Mouse (Mus musculus) midbrain, embryonic 10.5 days (tissue): ENCODE measurements around the gene Gpr19. TPM values are rescaled to one million over a fixed set of nuclear protein-coding genes. Genes with fewer than 3 reads are reported as not detected.

Experiments
- DNase-seq: peaks from one replicate; pipeline ENCODE4 v3.0.0-alpha.2; 2017; ENCODE audit warnings: low spot score
- H3K27ac ChIP-seq: fragments of 300-500 bp; sonication (generic); replicated peaks from 2 replicates; pipeline ENCODE4 v1.5.1; 2016; ENCODE audit warnings: mild to moderate bottlenecking
- H3K27me3 ChIP-seq: fragments of 300-500 bp; sonication (generic); 2 replicates; pipeline ENCODE4 v1.6.1; 2016; ENCODE audit warnings: low read depth, mild to moderate bottlenecking; ENCODE audit not compliant: poor library complexity, severe bottlenecking
- H3K36me3 ChIP-seq: fragments of 300-500 bp; sonication (generic); 2 replicates; pipeline ENCODE4 v1.6.1; 2016; ENCODE audit warnings: mild to moderate bottlenecking, moderate library complexity
- H3K4me1 ChIP-seq: fragments of 300-500 bp; sonication (generic); 2 replicates; pipeline ENCODE4 v1.6.1; 2016
- H3K4me3 ChIP-seq: fragments of 300-500 bp; sonication (generic); 2 replicates; pipeline ENCODE4 v1.5.1; 2016; ENCODE audit warnings: mild to moderate bottlenecking, moderate library complexity
- H3K9me3 ChIP-seq: fragments of 300-500 bp; sonication (generic); replicated peaks from 2 replicates; pipeline ENCODE4 v1.6.1; 2016; ENCODE audit warnings: mild to moderate bottlenecking
- WGBS: fragments of 180-500 bp; shearing (Covaris S2); methylation state at CpG from one replicate; pipeline ENCODE4 v1.1.7; 2016; 5-methylcytosine and 5-hydroxymethylcytosine counted together
- polyA plus RNA-seq: library from polyadenylated mRNA; unstranded; fragments of >200 nt; fragmentation: Nextera tagmentation; extraction: Ambion mirVana; gene quantifications from 2 replicates; pipeline ENCODE4 v1.2.1, GENCODE M21; 2016

Gpr19 gene
- polyA plus RNA-seq, 1 experiment from 2014 or later: 32.3 TPM

GRCm38 (mm10) chr6:134928889-134929310 is 30.5 kb upstream of the Gpr19 start:
- Histone ChIP-seq H3K27ac (peak overlapping the region; percentile 95), H3K4me1 (peaks cover 72% of the 10 kb centered on the region), H3K4me3 (peak overlapping the region; percentile 74), H3K9me3 (no peaks in the 10 kb centered on the region), H3K36me3 (peaks cover 16% of the 10 kb centered on the region), H3K27me3 (no peaks in the 10 kb centered on the region)
- 0% methylated on average over 15 of the region's 15 CpGs for WGBS
- DNase-seq: peak; percentile 62

- Histone ChIP-seq H3K4me1 (peaks cover 78% of the 10 kb centered on the region), H3K4me3 (peak overlapping the region; percentile 74), H3K36me3 (peaks cover 16% of the 10 kb centered on the region), H3K27ac (peak overlapping the region; percentile 95), H3K27me3 (no peaks in the 10 kb centered on the region), H3K9me3 (no peaks in the 10 kb centered on the region)
- DNase-seq: peak; percentile 94
- WGBS: under 1% methylated on average over 63 of the region's 63 CpGs
Observed at GRCm38 (mm10) chr6:134928096-134928888, 29.9 kb upstream of the Gpr19 start.

GRCm38 (mm10) chr6:134927595-134928095 is 29.3 kb upstream of the Gpr19 start:
- peak overlapping the region; percentile 95 for H3K27ac ChIP-seq

GRCm38 (mm10) chr6:134926803-134927594 is 28.6 kb upstream of the Gpr19 start:
- peak overlapping the region; percentile 74 for H3K4me3 ChIP-seq
- under 1% methylated on average over 63 of the region's 63 CpGs for WGBS
- H3K4me1 ChIP-seq: peaks cover 84% of the 10 kb centered on the region
- peak overlapping the region; percentile 95 for H3K27ac ChIP-seq
- H3K36me3 ChIP-seq: peaks cover 29% of the 10 kb centered on the region
- no peaks in the 10 kb centered on the region for H3K27me3 ChIP-seq
- DNase-seq: peak; percentile 83
- H3K9me3 ChIP-seq: no peaks in the 10 kb centered on the region

More at GRCm38 (mm10) chr6:134927595-134928095, 29.3 kb upstream of the Gpr19 start:
- no peak for DNase-seq
- peaks cover 80% of the 10 kb centered on the region for H3K4me1 ChIP-seq
- under 1% methylated on average over 13 of the region's 13 CpGs for WGBS
- no peaks in the 10 kb centered on the region for H3K27me3 ChIP-seq
- no peaks in the 10 kb centered on the region for H3K9me3 ChIP-seq
- peak overlapping the region; percentile 74 for H3K4me3 ChIP-seq
- H3K36me3 ChIP-seq: peaks cover 23% of the 10 kb centered on the region

DNA sequence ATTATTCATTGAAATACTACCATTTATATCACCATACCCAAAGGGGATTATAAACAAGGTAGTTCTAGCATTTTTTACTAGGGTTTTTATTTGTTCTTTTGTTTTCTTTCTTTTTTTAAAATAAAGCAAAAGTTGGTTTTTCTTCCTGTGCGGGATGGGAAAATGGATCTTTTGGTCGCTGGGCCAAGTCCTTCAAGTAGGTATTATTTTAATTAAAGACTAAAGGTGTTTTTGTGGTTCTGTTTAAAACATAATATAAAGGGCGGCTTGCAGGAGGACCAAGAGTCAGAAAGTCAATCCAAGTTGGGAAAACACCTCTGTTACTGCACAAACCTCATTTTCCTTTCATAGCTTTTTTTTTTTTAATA is 27.9 kb upstream of the Gpr19 start:
- WGBS: 7% methylated on average over 3 of the region's 3 CpGs
- peaks cover 86% of the 10 kb centered on the region for H3K4me1 ChIP-seq

DNA sequence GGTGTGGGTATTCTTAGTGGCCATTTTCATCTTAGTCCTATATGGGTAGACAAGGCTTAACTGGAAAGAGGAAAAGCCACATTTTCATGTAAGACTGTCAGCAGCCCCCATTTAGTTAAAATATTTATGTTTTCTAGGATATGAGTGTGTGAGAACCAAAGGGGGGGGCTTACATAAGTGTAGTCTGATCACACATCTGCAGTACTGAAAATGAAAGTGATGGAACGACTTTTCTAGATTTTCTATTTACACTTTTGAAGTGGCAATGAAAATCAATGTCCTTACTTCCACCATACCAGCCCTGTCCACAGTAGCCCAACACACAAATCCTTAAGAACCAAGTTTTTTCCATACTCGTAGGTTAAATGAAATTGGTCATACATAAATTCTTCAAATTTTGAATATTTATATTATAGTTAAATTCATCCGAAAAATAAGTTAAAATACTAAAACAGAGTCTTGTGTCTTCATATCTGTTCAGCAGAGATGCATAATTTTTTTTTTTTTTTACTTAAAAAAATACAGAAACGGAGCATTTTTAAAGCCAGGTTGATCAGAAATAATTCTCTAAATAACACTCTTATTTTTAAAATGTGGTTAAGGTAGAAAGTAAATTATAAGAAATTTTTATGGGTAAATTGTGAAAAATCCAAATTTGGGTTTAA is 27.4 kb upstream of the Gpr19 start:
- H3K27me3 ChIP-seq: no peaks in the 10 kb centered on the region
- WGBS: 75% methylated on average over 4 of the region's 4 CpGs

More for the DNA sequence above, 27.9 kb upstream of the Gpr19 start:
- H3K4me3 ChIP-seq: peak overlapping the region; percentile 74
- no peak for DNase-seq
- H3K27ac ChIP-seq: peak overlapping the region; percentile 95
- H3K27me3 ChIP-seq: no peaks in the 10 kb centered on the region
- H3K9me3 ChIP-seq: no peaks in the 10 kb centered on the region
- H3K36me3 ChIP-seq: peaks cover 30% of the 10 kb centered on the region

GRCm38 (mm10) chr6:134924262-134924661 is 25.9 kb upstream of the Gpr19 start:
- H3K27ac ChIP-seq: no peak overlapping the region
- peak overlapping the region; percentile 81; the same call in 1 of the 2 replicates for H3K4me3 ChIP-seq
- no peak for DNase-seq
- WGBS: 85% methylated on average over 3 of the region's 3 CpGs
- no peaks in the 10 kb centered on the region for H3K9me3 ChIP-seq
- peaks cover 30% of the 10 kb centered on the region for H3K36me3 ChIP-seq
- peaks cover 74% of the 10 kb centered on the region for H3K4me1 ChIP-seq
- H3K27me3 ChIP-seq: no peaks in the 10 kb centered on the region

More for the DNA sequence above, 27.4 kb upstream of the Gpr19 start:
- peak overlapping the region; percentile 74 for H3K4me3 ChIP-seq
- peak overlapping the region; percentile 95 for H3K27ac ChIP-seq
- H3K9me3 ChIP-seq: no peaks in the 10 kb centered on the region
- peaks cover 80% of the 10 kb centered on the region for H3K4me1 ChIP-seq
- no peak for DNase-seq
- peaks cover 30% of the 10 kb centered on the region for H3K36me3 ChIP-seq

DNA sequence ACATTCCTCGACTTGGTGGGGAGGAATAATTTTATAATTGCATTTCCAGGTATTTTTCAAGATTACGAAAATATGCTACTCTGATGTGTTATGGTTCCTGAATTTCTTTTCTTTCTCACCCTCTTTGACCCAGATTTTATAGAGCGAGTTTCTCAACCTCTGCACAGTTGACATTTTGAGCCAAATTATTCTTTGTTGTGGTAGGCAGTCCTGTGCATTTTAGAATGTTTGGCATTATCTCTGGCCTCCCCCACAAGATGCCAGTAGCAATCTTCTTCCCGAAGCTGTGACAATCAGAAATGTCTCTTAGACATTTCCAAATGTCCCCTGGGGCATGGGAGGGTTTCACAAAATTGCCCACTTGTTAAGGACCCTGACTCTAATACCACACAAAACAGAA is 25.3 kb upstream of the Gpr19 start:
- H3K4me3 ChIP-seq: peak overlapping the region; percentile 81; the same call in 1 of the 2 replicates
- WGBS: 78% methylated on average over 4 of the region's 4 CpGs
- H3K36me3 ChIP-seq: peaks cover 30% of the 10 kb centered on the region
- H3K27ac ChIP-seq: no peak overlapping the region
- peaks cover 3% of the 10 kb centered on the region for H3K27me3 ChIP-seq
- DNase-seq: no peak
- H3K9me3 ChIP-seq: no peaks in the 10 kb centered on the region
- peaks cover 76% of the 10 kb centered on the region for H3K4me1 ChIP-seq

DNA sequence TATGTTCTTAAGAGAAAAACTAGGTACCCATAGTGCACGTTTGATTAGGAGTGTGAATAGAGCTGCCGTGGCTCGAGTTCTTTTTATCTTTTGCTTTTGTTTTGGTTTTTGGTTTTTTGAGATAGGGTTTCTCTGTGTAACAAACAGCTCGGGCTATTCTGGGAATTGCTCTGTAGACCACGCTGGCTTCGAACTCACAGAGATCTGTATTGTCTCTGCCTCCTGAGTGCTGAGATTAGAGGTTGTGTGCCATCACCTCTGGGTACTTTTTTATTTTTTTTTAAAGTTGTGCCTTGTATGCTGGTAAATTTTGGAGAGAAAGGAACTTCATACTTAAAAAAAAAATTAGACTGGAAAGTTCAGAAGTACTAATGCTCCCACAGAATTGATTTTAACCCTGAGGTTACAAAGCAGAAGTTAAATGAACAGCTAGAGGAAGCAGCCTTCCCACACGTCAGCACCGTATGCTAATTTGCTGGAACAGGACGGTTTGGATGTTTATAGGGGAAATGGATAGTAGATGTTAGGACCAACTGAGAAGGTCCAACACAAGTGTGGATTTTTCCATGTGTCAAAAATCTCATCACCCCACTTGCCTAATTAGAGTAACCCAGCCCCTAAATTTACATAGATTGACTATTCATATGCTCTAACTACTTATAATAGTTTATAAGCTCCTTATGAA is 24.3 kb upstream of the Gpr19 start:
- 69% methylated on average over 9 of the region's 9 CpGs for WGBS
- Histone ChIP-seq H3K4me1 (peaks cover 74% of the 10 kb centered on the region), H3K4me3 (peak overlapping the region; percentile 81), H3K36me3 (peaks cover 30% of the 10 kb centered on the region), H3K9me3 (no peaks in the 10 kb centered on the region), H3K27me3 (peaks cover 13% of the 10 kb centered on the region), H3K27ac (peak overlapping the region; percentile 94; the same call in 1 of the 2 replicates)
- DNase-seq: no peak

DNA sequence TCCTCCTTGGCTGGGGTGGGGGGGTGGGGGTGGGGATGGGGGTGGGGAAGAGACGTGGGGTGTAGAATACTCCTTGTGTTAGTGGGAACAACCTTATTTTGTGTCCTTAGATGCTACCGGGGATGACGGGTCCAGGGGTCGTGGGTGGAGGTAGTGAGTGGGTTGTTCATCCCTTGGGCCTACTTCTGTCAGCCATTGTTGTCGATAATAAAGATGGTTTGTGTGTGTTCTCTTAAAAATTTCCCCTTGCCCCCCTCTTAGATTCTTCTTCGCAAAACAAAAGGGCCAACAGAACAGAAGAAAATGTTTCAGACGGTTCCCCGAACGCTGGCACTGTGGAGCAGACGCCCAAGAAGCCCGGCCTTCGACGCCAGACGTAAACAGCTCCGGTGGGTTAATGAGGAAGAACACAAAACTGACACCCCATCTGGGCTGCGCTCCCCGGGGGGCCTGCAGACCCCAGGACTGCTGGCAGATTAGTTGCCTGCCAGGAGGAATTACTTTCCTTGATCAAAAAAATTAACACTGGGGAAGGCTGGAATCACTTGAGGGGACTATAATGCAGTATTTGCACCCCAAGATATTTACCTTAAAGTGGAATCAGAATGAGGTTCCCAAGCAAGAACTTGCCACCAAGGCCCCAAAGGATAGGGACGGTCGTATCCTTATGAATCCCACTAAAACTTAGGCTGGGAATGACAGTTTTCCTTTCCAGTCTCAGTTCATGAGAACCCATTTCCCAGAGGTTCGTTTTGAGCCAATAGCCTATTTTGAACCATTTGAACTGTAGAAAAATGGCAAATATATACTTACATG is 23.5 kb upstream of the Gpr19 start:
- Histone ChIP-seq H3K36me3 (peaks cover 30% of the 10 kb centered on the region), H3K4me3 (peak overlapping the region; percentile 81), H3K4me1 (peaks cover 74% of the 10 kb centered on the region), H3K27me3 (peaks cover 14% of the 10 kb centered on the region), H3K9me3 (no peaks in the 10 kb centered on the region), H3K27ac (peak overlapping the region; percentile 94)
- DNase-seq: no peak
- 11% methylated on average over 20 of the region's 20 CpGs for WGBS

GRCm38 (mm10) chr6:134921014-134921694 is 22.8 kb upstream of the Gpr19 start:
- Histone ChIP-seq H3K4me1 (peaks cover 74% of the 10 kb centered on the region), H3K4me3 (peak overlapping the region; percentile 81), H3K9me3 (no peaks in the 10 kb centered on the region), H3K27me3 (peaks cover 14% of the 10 kb centered on the region), H3K36me3 (peaks cover 30% of the 10 kb centered on the region), H3K27ac (peak overlapping the region; percentile 94)
- WGBS: under 1% methylated on average over 32 of the region's 32 CpGs
- peak; percentile 57 for DNase-seq
